Mouse (Mus musculus) activated CD4-positive, CD25-positive, alpha-beta regulatory T cell, adult 9 weeks (primary cell): ENCODE data around the gene Rsrc2. TPM values are rescaled to one million over a fixed set of nuclear protein-coding genes. Genes with fewer than 3 reads are reported as not detected.

Experiments
- polyA plus RNA-seq: library from polyadenylated mRNA; unstranded; fragments of 100-300 nt; shearing (Covaris generic); gene quantifications from one replicate; pipeline ENCODE4 v1.2.1, GENCODE M21; 2017

Rsrc2 gene
- polyA plus RNA-seq = 185 TPM

GRCm38 (mm10) chr5:123749065-123750064 lies at the start of gene Rsrc2, which contains the start of gene Kntc1:
Gene Rsrc2, minus strand, starts transcription at chr5:123749414.
Gene Kntc1, plus strand, starts transcription at chr5:123749716.

GRCm38 (mm10) chr5:123720328-123721311 lies 28.6 kb downstream of the Rsrc2 start, which contains the start of gene Zcchc8:
Gene Zcchc8, minus strand, starts transcription at chr5:123721100.

GRCm38 (mm10) chr5:123684221-123685144 lies 64.7 kb downstream of the Rsrc2 start, which contains the start of gene Clip1:
Gene Clip1, minus strand, starts transcription at chr5:123684618.

Other genes with a start within 250 kb of the Rsrc2 start
- 0.44 TPM for gene B3gnt4, start 239.0 kb downstream of the Rsrc2 start, polyA plus RNA-seq
- gene Diablo, start 225.2 kb downstream of the Rsrc2 start, polyA plus RNA-seq = 113 TPM
- not detected for gene Gm49027, start 223.9 kb downstream of the Rsrc2 start, polyA plus RNA-seq
- 53.5 TPM for gene Vps33a, start 176.4 kb downstream of the Rsrc2 start, polyA plus RNA-seq
- 88.3 TPM for gene Clip1, start 64.8 kb downstream of the Rsrc2 start, polyA plus RNA-seq
- gene Zcchc8, start 28.3 kb downstream of the Rsrc2 start, polyA plus RNA-seq = 107 TPM
- 5.2 TPM for gene Kntc1, start 302 bp upstream of the Rsrc2 start, polyA plus RNA-seq
- gene Hcar2, start 116.1 kb upstream of the Rsrc2 start, polyA plus RNA-seq = 0.75 TPM
- not detected for gene Hcar1, start 130.6 kb upstream of the Rsrc2 start, polyA plus RNA-seq
- 103 TPM for gene Denr, start 157.8 kb upstream of the Rsrc2 start, polyA plus RNA-seq
- gene Gm43518, start 178.0 kb upstream of the Rsrc2 start, polyA plus RNA-seq = 4.5 TPM
- gene Ccdc62, start 181.3 kb upstream of the Rsrc2 start, polyA plus RNA-seq = 5.7 TPM
- gene Hip1r, start 224.2 kb upstream of the Rsrc2 start, polyA plus RNA-seq = 93.5 TPM